Mouse (Mus musculus) urinary bladder, postnatal 25 days (tissue): Measurements from ENCODE around the gene Btbd35f3.
"Not testable (repeated sequence)": the region's sequence is repeated elsewhere in the genome, so short reads cannot be mapped to it uniquely, and the experiment has no call there.

ENCODE experiments used
- DNase-seq: peaks from one replicate; pipeline ENCODE4 v3.0.0; 2022; ENCODE audit warnings: low spot score

Btbd35f3 gene

DNA sequence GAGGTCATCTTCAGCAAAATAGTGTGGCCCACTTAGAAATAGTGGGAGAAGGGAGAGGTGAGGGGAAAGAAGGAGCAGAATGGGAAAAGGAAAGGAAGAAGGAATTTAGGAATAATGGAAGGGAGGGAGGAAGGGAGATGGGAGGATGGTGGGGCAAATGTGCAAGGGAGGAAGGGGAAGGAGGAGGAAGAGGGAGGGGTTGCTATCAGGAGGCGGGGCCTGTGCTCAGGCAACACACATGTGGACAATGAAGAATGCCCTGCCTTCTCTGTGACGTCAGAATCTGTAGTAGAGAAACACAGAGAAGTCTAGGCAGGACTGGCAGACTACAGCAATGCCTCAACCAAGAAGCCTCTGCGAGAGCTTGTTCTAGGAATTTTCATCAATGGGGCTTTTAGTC is at the start of gene Btbd35f3:
Btbd35f3 (plus strand) TSS at position 301 of the 400 bp plus-strand sequence.
- DNase-seq = not testable (repeated sequence)
